In the genomic region with DNA sequence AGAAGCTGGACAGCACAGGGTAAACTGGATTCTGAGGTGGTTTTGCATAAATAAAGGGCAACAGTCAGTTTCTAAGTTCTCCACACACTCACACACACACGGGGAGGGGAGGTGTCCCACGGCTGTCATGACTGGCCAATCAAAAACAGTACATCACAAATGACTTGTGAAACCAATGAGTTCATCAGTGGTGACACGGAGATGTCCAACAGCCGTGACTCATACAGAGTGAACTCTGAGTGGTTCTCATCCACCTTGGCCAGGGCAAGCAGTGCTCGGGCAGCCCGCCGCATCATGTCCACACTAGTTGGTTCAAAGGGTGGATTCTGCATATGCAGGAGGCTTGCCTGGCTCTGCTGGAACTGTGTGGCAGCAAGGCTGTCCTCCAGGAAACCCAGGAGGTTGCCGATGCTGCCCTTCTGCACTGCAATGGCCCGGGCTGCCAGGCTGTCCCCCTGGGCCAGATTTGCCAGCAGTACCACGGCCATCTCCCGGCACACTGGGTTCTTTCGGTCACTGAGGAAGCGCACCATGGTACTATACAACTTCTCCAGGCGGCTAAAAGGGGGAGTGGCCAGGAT, we compare ENCODE assay signal across 18 mouse cellular contexts. TPM values are rescaled to one million over a fixed set of nuclear protein-coding genes. Genes with fewer than 3 reads are reported as not detected.
A peak's percentile ranks its signal among the peaks of the same experiment; 100 is the strongest.
DNase-seq lines count a peak whose midpoint lies in the region; TF ChIP-seq lines count a peak whose summit lies in the region.
"Had no signal": no experiment of that assay in that cellular context is flagged by ENCODE, and none has a peak within 500 bp of the region (broad histone marks: within the 10 kb centered on the region; RNA-seq: fewer than 3 reads in every experiment).

No protein-coding gene starts in this region.

- peak overlapping the region; percentile 32; the same call in 1 of the 2 replicates for H3K27ac ChIP-seq in layer of hippocampus, adult 2 months
- peak overlapping the region; percentile 46 for H3K27ac ChIP-seq in ES-Bruce4 (ENCODE audit: insufficient read depth, low read length)
- H3K27ac ChIP-seq: forebrain, embryonic 13.5 days; heart, embryonic 15.5 days; hindbrain, embryonic 13.5 days; limb, embryonic 13.5 days had no signal

- H3K4me3 ChIP-seq in layer of hippocampus, adult 2 months: no peak overlapping the region
- no peak overlapping the region for H3K4me3 ChIP-seq in ES-Bruce4 (ENCODE audit: low read depth, low read length)
- H3K4me3 ChIP-seq: forebrain, embryonic 13.5 days; heart, embryonic 15.5 days; hindbrain, embryonic 13.5 days; limb, embryonic 13.5 days; megakaryocyte, embryonic 14.5 days had no signal

- peak; percentile 28 for DNase-seq in adrenal gland, postnatal 25 days
- DNase-seq in adrenal gland, postnatal 4 days (ENCODE audit: low spot score in 2 of 2): no peak
- DNase-seq in layer of hippocampus, adult 2 months (ENCODE audit: low spot score in 2 of 2): no peak
- no peak for DNase-seq in layer of hippocampus, adult 9-10 months (ENCODE audit: low spot score)
- peak; percentile 61 to 82 for DNase-seq in natural killer cell, adult 2 months (ENCODE audit: low spot score in 2 of 2)
- DNase-seq in urinary bladder, postnatal 14 days (ENCODE audit: low spot score): no peak
- no peak for DNase-seq in thymus, postnatal 25 days
- DNase-seq: heart, adult 11 months; kidney, adult 8-10 months; lung, embryonic 14.5 days; right cerebral cortex, adult 18-20 months had no signal

- TF ChIP-seq POLR2A in ES-Bruce4 (IDR thresholded peaks at IDR 0.05; ENCODE audit: insufficient read depth, low read length): no peak

- peaks cover 7% of the 10 kb centered on the region for H3K4me1 ChIP-seq in ES-Bruce4 (ENCODE audit: control insufficient read depth, insufficient read depth, low read length)

- H3K36me3 ChIP-seq in ES-Bruce4 (ENCODE audit: control insufficient read depth, insufficient read depth, low read length, poor library complexity, severe bottlenecking): peaks cover 52% of the 10 kb centered on the region

- H3K9me3 ChIP-seq in ES-Bruce4 (replicated peaks; ENCODE audit: control insufficient read depth, insufficient read depth, low read length, poor library complexity, severe bottlenecking): no peaks in the 10 kb centered on the region
- H3K9me3 ChIP-seq: forebrain, embryonic 13.5 days; heart, embryonic 15.5 days; hindbrain, embryonic 13.5 days; limb, embryonic 13.5 days; megakaryocyte, embryonic 14.5 days had no signal

- TF ChIP-seq CTCF in layer of hippocampus, adult 2 months (conservative IDR thresholded peaks at IDR 0.05): no peak
- no peak for TF ChIP-seq CTCF in ES-Bruce4 (IDR thresholded peaks at IDR 0.05; ENCODE audit: low read depth, low read length)

- no peak for TF ChIP-seq EP300 in ES-Bruce4 (IDR thresholded peaks at IDR 0.05; ENCODE audit: insufficient read depth, low read depth, low read length)

- no peaks in the 10 kb centered on the region for H3K27me3 ChIP-seq in ES-Bruce4 (ENCODE audit: control insufficient read depth, insufficient read depth, low read length, poor library complexity, severe bottlenecking)
- H3K27me3 ChIP-seq: forebrain, embryonic 13.5 days; heart, embryonic 15.5 days; hindbrain, embryonic 13.5 days; limb, embryonic 13.5 days; Patski had no signal

- H3K9ac ChIP-seq in ES-Bruce4 (ENCODE audit: low read depth, poor library complexity, severe bottlenecking): no peak overlapping the region
- H3K9ac ChIP-seq: forebrain, embryonic 13.5 days; heart, embryonic 15.5 days; hindbrain, embryonic 13.5 days; limb, embryonic 13.5 days; lung, embryonic 14.5 days had no signal

RNA-seq across cellular contexts. Expression of gene Pigv, which starts 7.8 kb away (rescaled TPM):
- 17.1 and 24.6 TPM in 2 replicates for total RNA-seq in adrenal gland, postnatal 25 days (2021)
- total RNA-seq in adrenal gland, postnatal 4 days (2021): 10 to 100 TPM; 19.8 to 20.2 TPM
- 1 to 10 TPM; 9.1 to 9.7 TPM for total RNA-seq in layer of hippocampus, adult 2 months (2021)
- polyA plus RNA-seq in ES-Bruce4 (2011; ENCODE audit: insufficient read depth, insufficient read length, low read depth, missing spikeins): 12.8 and 15.2 TPM in 2 replicates

RNA-seq across cellular contexts. Expression of gene Zdhhc18, which starts 30.3 kb away (rescaled TPM):
- total RNA-seq in adrenal gland, postnatal 25 days (2021): 20.9 and 23.0 TPM in 2 replicates
- 10 to 100 TPM; 20.8 to 23.9 TPM for total RNA-seq in adrenal gland, postnatal 4 days (2021)
- 10 to 100 TPM; 37.1 to 38.0 TPM for total RNA-seq in layer of hippocampus, adult 2 months (2021)
- 34.4 and 43.8 TPM in 2 replicates for polyA plus RNA-seq in ES-Bruce4 (2011; ENCODE audit: insufficient read depth, insufficient read length, low read depth, missing spikeins)

Comparison
In these comparisons a context has a peak if more than half of its experiments do, and no peak if none do; other contexts are left out.
1. DNase-seq: peak in adrenal gland, postnatal 25 days (single experiment) and natural killer cell, adult 2 months (2 of 2); none in adrenal gland, postnatal 4 days (0 of 2), layer of hippocampus, adult 2 months (0 of 2), layer of hippocampus, adult 9-10 months (single experiment), urinary bladder, postnatal 14 days (single experiment) and thymus, postnatal 25 days (single experiment).